Mouse (Mus musculus) T-cell, adult 66 days (primary cell): ENCODE data around the gene Fbxw22. TPM values are rescaled to one million over a fixed set of nuclear protein-coding genes. Genes with fewer than 3 reads are reported as not detected.

Source experiments
- total RNA-seq, 2 experiments: library from RNA; stranded (reverse); gene quantifications; 3 replicates in 1 of 2; 4 replicates in 1 of 2; pipeline ENCODE4 v1.2.4; 2023

Fbxw22 gene
- total RNA-seq, result not detected

GRCm38 (mm10) chr9:109404196-109404595 is at the start of gene Fbxw22:
Gene Fbxw22, minus strand, starts transcription at chr9:109404296.

DNA sequence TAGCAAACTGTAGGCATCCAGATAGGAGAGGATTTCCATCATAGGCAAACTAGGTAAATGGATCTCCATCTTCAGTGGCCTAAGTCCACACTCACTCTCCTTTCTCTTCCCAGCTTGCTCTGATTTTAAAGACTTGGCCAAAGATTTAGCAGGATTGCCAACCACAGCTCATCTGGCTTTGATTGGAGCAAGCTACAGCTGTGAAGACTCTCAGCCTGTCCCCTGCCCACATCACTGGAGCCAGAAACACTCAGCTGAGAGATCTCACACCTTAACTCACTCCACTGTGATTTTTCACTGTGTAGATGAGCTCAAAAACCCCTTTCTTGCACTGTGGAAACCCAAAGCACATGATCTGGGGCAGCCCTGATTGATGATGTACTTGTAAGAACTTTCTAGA is 44.9 kb upstream of the Fbxw22 start, which contains the start of gene Fbxw16:
TSS of gene Fbxw16 (minus strand) at position 101 of the 400 bp plus-strand sequence.

DNA sequence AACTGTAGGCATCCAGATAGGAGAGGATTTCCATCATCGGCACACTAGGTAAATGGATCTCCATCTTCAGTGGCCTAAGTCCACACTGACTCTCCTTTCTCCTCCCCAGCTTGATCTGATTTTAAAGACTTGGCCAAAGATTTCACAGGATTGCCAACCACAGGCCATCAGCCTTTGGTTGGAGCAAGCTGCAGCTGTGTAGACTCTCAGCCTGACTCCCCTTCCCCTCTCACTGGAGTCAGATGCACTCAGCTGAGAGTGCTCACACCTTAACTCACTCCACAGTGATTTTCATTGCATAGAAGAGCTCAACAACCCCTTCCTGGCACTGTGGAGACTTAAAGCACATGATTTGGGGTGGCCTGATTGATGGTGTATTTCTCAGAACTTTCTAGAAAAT is 64.5 kb downstream of the Fbxw22 start, which contains the start of gene Fbxw28:
TSS of gene Fbxw28 (minus strand) at position 101 of the 400 bp plus-strand sequence.

Other genes with a start within 250 kb of the Fbxw22 start
- gene Fbxw21, start 242.3 kb downstream of the Fbxw22 start, total RNA-seq, result not detected
- gene Fbxw13, start 208.3 kb downstream of the Fbxw22 start, total RNA-seq, result not detected
- not detected for gene Fbxw20, start 169.5 kb downstream of the Fbxw22 start, total RNA-seq
- gene Fbxw14, start 116.6 kb downstream of the Fbxw22 start, total RNA-seq, result not detected
- not detected for gene Fbxw28, start 64.6 kb downstream of the Fbxw22 start, total RNA-seq
- gene Fbxw16, start 44.8 kb upstream of the Fbxw22 start, total RNA-seq, result not detected
- gene Fbxw19, start 91.6 kb upstream of the Fbxw22 start, total RNA-seq, result not detected
- gene Fbxw15, start 164.0 kb upstream of the Fbxw22 start, total RNA-seq, result not detected
- not detected for gene Fbxw24, start 221.8 kb upstream of the Fbxw22 start, total RNA-seq